In genomic region chr8:93653913-93654705, GRCm38 (mm10) we compare ENCODE assay signal across 15 mouse cellular contexts.
DNase-seq lines count a peak whose midpoint lies in the region; ATAC-seq lines count a peak whose summit lies in the region.
"Had no signal": no experiment of that assay in that cellular context is flagged by ENCODE, and none has a peak within 500 bp of the region (broad histone marks: within the 10 kb centered on the region; RNA-seq: fewer than 3 reads in every experiment).

No protein-coding gene starts in this region.

- intact Hi-C loops in left cerebral cortex, postnatal 14 days (cut with DNase I), result loop anchor here (5.0 kb wide), 1 partner anchor 62 kb away; no protein-coding TSS in a partner anchor

- no peaks in the 10 kb centered on the region for H3K27me3 ChIP-seq in megakaryocyte, embryonic 14.5 days (replicated peaks)
- H3K27me3 ChIP-seq: forebrain, embryonic 12.5 days; kidney, embryonic 15.5 days; limb, embryonic 12.5 days; liver, embryonic 15.5 days; neural tube, embryonic 12.5 days had no signal

- H3K36me3 ChIP-seq in megakaryocyte, embryonic 14.5 days (replicated peaks; ENCODE audit: low read length), result no peaks in the 10 kb centered on the region
- H3K36me3 ChIP-seq: forebrain, embryonic 12.5 days; kidney, embryonic 15.5 days; limb, embryonic 12.5 days; liver, embryonic 15.5 days; neural tube, embryonic 12.5 days had no signal

- H3K4me3 ChIP-seq in megakaryocyte, embryonic 14.5 days (replicated peaks), result peak overlapping the region; percentile 57
- H3K4me3 ChIP-seq: forebrain, embryonic 12.5 days; kidney, embryonic 15.5 days; limb, embryonic 12.5 days; liver, embryonic 15.5 days; neural tube, embryonic 12.5 days had no signal

- no peak for ATAC-seq in megakaryocyte, adult 5-6 weeks (ENCODE audit: poor library complexity, severe bottlenecking)
- ATAC-seq in erythroid progenitor cell, adult 5-6 weeks (replicated peaks; ENCODE audit: low FRiP score, poor library complexity, severe bottlenecking), result no peak

- peaks cover 7% of the 10 kb centered on the region for H3K9me3 ChIP-seq in megakaryocyte, embryonic 14.5 days
- H3K9me3 ChIP-seq: forebrain, embryonic 12.5 days; kidney, embryonic 15.5 days; liver, embryonic 15.5 days; neural tube, embryonic 12.5 days had no signal

- H3K4me1 ChIP-seq in megakaryocyte, embryonic 14.5 days, result no peaks in the 10 kb centered on the region
- H3K4me1 ChIP-seq: forebrain, embryonic 12.5 days; kidney, embryonic 15.5 days; limb, embryonic 12.5 days; liver, embryonic 15.5 days; neural tube, embryonic 12.5 days had no signal

- peak; percentile 94 to 97 for DNase-seq in cerebellum, postnatal 25 days
- peak; percentile 45 to 81 for DNase-seq in left cerebral cortex, postnatal 14 days (ENCODE audit: low spot score in 2 of 2)
- DNase-seq in telencephalon, adult 2 months (ENCODE audit: low read depth, low spot score), result peak; percentile 78
- no peak for DNase-seq in T-cell, adult 2 months (ENCODE audit: low spot score)
- no peak for DNase-seq in thymus, postnatal 14 days
- DNase-seq: heart, postnatal 10 days; lung, postnatal 10 days had no signal

Comparison
In these comparisons a context has a peak if more than half of its experiments do, and no peak if none do; other contexts are left out.
1. DNase-seq: peak in cerebellum, postnatal 25 days (2 of 2), left cerebral cortex, postnatal 14 days (2 of 2) and telencephalon, adult 2 months (single experiment); none in T-cell, adult 2 months (single experiment) and thymus, postnatal 14 days (single experiment).